Mouse (Mus musculus) intestine, embryonic 14.5 days (tissue): ENCODE measurements around the gene Znrf1. TPM values are rescaled to one million over a fixed set of nuclear protein-coding genes. Genes with fewer than 3 reads are reported as not detected.

Source experiments
- ATAC-seq: fragments of 200-750 bp; cut with Nextera tagmentation; replicated peaks from 2 replicates; pipeline ENCODE4 v1.8.0; 2017; ENCODE audit warnings: low read depth, moderate number of reproducible peaks, moderate TSS enrichment, moderate library complexity; ENCODE audit not compliant: low FRiP score, low TSS enrichment
- DNase-seq: peaks from one replicate; pipeline ENCODE4 v3.0.0-alpha.2; 2018; ENCODE audit warnings: low spot score
- H3K27ac ChIP-seq: fragments of 300-500 bp; sonication (generic); 2 replicates; pipeline ENCODE4 v1.5.1; 2014; ENCODE audit warnings: low read depth, mild to moderate bottlenecking, control low read depth
- H3K27me3 ChIP-seq: fragments of 300-500 bp; sonication (generic); replicated peaks from 2 replicates; pipeline ENCODE4 v1.6.1; 2014; ENCODE audit warnings: low read length, control low read depth; ENCODE audit not compliant: control insufficient read depth, insufficient read depth
- H3K36me3 ChIP-seq: fragments of 300-500 bp; sonication (generic); 2 replicates; pipeline ENCODE4 v1.6.1; 2014; ENCODE audit warnings: low read length, control low read depth; ENCODE audit not compliant: control insufficient read depth, insufficient read depth
- H3K4me1 ChIP-seq: fragments of 300-500 bp; sonication (generic); replicated peaks from 2 replicates; pipeline ENCODE4 v1.6.1; 2014; ENCODE audit warnings: low read length, control low read depth, mixed read lengths; ENCODE audit not compliant: control insufficient read depth, insufficient read depth
- H3K4me2 ChIP-seq: fragments of 300-500 bp; sonication (generic); 2 replicates; pipeline ENCODE4 v1.6.1; 2014; ENCODE audit warnings: low read length
- H3K4me3 ChIP-seq: fragments of 300-500 bp; sonication (generic); 2 replicates; pipeline ENCODE4 v1.5.1; 2014; ENCODE audit warnings: low read depth, low read length, control low read depth, mixed read lengths
- H3K9ac ChIP-seq: fragments of 300-500 bp; sonication (generic); 2 replicates; pipeline ENCODE4 v1.6.1; 2014; ENCODE audit warnings: mild to moderate bottlenecking, low read length
- H3K9me3 ChIP-seq: fragments of 300-500 bp; sonication (generic); 2 replicates; pipeline ENCODE4 v1.6.1; 2016; ENCODE audit warnings: low read length, control low read depth; ENCODE audit not compliant: control insufficient read depth
- WGBS: fragments of 180-500 bp; shearing (Covaris S2); extraction: QIAGEN DNeasy Blood & Tissue Kit; methylation state at CpG from one replicate; pipeline ENCODE4 v1.1.7; 2014; 5-methylcytosine and 5-hydroxymethylcytosine counted together
- polyA plus RNA-seq: library from polyadenylated mRNA; unstranded; fragments of >200 nt; fragmentation: Nextera tagmentation; extraction: Ambion mirVana; gene quantifications from 2 replicates; pipeline ENCODE4 v1.2.1, GENCODE M21; 2014

Gene Znrf1
- polyA plus RNA-seq, 1 experiment from 2014 or later = 34.2 TPM

DNA sequence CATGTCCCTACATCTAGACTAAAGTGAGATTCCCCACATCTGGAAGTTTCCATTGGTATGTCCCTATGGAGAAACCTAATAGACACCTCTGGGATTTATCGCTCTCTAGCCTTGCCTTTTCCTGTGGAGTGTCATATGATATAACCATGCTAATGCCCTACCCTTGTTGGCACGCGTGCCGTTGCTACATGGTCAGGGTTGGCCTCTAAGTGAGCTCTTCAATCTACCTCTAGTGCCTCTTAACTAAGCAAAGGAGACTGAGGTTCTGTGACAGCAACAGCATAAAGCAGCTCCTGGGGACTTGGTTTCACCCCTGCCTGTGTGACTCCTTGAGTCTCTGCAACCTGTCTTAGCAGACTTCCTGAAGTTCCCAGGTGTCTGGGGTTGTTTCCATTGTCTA lies 82.4 kb downstream of the Znrf1 start:
- ATAC-seq (no peak), DNase-seq (no peak)
- H3K4me3 ChIP-seq = no peak overlapping the region
- H3K27me3 ChIP-seq = no peaks in the 10 kb centered on the region
- H3K27ac ChIP-seq = no peak overlapping the region
- H3K9ac ChIP-seq = no peak overlapping the region
- H3K9me3 ChIP-seq = no peaks in the 10 kb centered on the region
- no peaks in the 10 kb centered on the region for H3K4me1 ChIP-seq
- 92% methylated on average over 4 of the region's 4 CpGs for WGBS
- H3K36me3 ChIP-seq = peaks cover 27% of the 10 kb centered on the region
- H3K4me2 ChIP-seq = no peak overlapping the region

- no peaks in the 10 kb centered on the region for H3K9me3 ChIP-seq
- no peak overlapping the region for H3K4me3 ChIP-seq
- H3K4me2 ChIP-seq = no peak overlapping the region
- no peaks in the 10 kb centered on the region for H3K27me3 ChIP-seq
- 69% methylated on average over 1 of the region's 1 CpGs for WGBS
- no peak overlapping the region for H3K27ac ChIP-seq
- peaks cover 27% of the 10 kb centered on the region for H3K36me3 ChIP-seq
- ATAC-seq (no peak), DNase-seq (no peak)
- no peak overlapping the region for H3K9ac ChIP-seq
- H3K4me1 ChIP-seq = no peaks in the 10 kb centered on the region
Observed at GRCm38 (mm10) chr8:111619936-111620335, 84.0 kb downstream of the Znrf1 start.

- 80% methylated on average over 3 of the region's 3 CpGs for WGBS
- no peak overlapping the region for H3K9ac ChIP-seq
- H3K4me3 ChIP-seq = no peak overlapping the region
- no peak overlapping the region for H3K27ac ChIP-seq
- H3K4me2 ChIP-seq = no peak overlapping the region
- DNase-seq (no peak), ATAC-seq (no peak)
- H3K9me3 ChIP-seq = no peaks in the 10 kb centered on the region
- H3K27me3 ChIP-seq = no peaks in the 10 kb centered on the region
- 0 out of 2 replicates have a peak, but pooled peaks cover 4% of the 10 kb centered on the region for H3K4me1 ChIP-seq
- peaks cover 27% of the 10 kb centered on the region for H3K36me3 ChIP-seq
Observed at GRCm38 (mm10) chr8:111622104-111622503, 86.2 kb downstream of the Znrf1 start.

- no peak for DNase-seq
- ATAC-seq = no peak
- H3K36me3 ChIP-seq = peaks cover 27% of the 10 kb centered on the region
- H3K4me2 ChIP-seq = no peak overlapping the region
- H3K27ac ChIP-seq = no peak overlapping the region
- H3K4me3 ChIP-seq = no peak overlapping the region
- no peaks in the 10 kb centered on the region for H3K9me3 ChIP-seq
- 91% methylated on average over 10 of the region's 10 CpGs for WGBS
- no peak overlapping the region for H3K9ac ChIP-seq
- 0 out of 2 replicates have a peak, but pooled peaks cover 4% of the 10 kb centered on the region for H3K4me1 ChIP-seq
- H3K27me3 ChIP-seq = no peaks in the 10 kb centered on the region
Observed at GRCm38 (mm10) chr8:111622553-111622952, 86.7 kb downstream of the Znrf1 start.

- no peak for DNase-seq
- peaks cover 25% of the 10 kb centered on the region for H3K36me3 ChIP-seq
- no peaks in the 10 kb centered on the region for H3K9me3 ChIP-seq
- H3K9ac ChIP-seq = no peak overlapping the region
- H3K4me1 ChIP-seq = 0 out of 2 replicates have a peak, but pooled peaks cover 4% of the 10 kb centered on the region
- ATAC-seq = no peak
- no peak overlapping the region for H3K4me2 ChIP-seq
- H3K27me3 ChIP-seq = no peaks in the 10 kb centered on the region
- WGBS = 80% methylated on average over 12 of the region's 12 CpGs
- no peak overlapping the region for H3K27ac ChIP-seq
- H3K4me3 ChIP-seq = no peak overlapping the region
Observed at GRCm38 (mm10) chr8:111624081-111624852, 88.4 kb downstream of the Znrf1 start.

GRCm38 (mm10) chr8:111624853-111625221 lies 88.9 kb downstream of the Znrf1 start:
- Histone ChIP-seq H3K36me3 (peaks cover 21% of the 10 kb centered on the region), H3K27ac (no peak overlapping the region)
- 86% methylated on average over 10 of the region's 10 CpGs for WGBS

DNA sequence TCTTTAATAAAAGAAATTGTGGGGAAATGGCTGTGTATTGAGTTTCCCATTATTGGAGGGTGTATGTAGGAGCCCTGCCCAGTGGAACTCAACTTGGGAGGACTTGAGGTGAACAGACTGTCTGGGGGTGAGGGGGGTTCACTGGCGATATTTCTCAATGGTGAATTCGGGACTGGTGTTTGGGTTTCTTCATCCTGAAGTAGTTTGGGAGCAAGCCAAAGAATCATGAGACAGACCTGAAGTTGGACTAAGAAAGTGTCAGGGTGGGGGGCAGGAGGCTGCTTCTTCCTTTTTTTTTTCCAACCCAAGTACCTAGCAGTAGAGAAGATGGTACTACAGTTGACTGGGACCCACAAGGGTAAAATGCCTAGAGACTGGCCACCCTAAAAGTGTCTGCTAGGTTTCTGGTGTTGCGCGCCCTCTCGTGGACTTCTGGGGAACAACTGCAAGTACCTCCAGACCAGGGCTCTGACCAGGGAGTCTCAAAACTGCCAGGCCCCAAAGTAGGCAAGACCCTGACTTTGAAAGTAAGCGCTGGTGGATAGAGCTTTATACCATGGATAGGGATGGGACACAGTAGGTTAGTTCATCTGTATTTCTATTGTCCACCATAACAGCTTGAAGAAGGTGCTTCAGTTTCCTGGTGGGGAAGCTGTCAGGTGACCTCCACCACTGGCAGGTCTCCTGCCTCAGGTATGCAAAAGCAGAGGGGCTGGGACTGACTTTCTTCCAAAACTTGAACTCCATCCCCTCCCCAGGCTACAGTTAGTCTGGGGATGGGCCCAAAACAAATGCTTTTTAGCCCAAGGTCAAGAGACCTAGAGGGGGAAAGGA lies 90.0 kb downstream of the Znrf1 start:
- no peaks in the 10 kb centered on the region for H3K27me3 ChIP-seq
- DNase-seq = peak; percentile 91
- no peaks in the 10 kb centered on the region for H3K9me3 ChIP-seq
- H3K36me3 ChIP-seq = peaks cover 18% of the 10 kb centered on the region
- no peak overlapping the region for H3K4me2 ChIP-seq
- H3K4me1 ChIP-seq = 0 out of 2 replicates have a peak, but pooled peaks cover 4% of the 10 kb centered on the region
- 29% methylated on average over 6 of the region's 6 CpGs for WGBS
- no peak overlapping the region for H3K9ac ChIP-seq
- no peak overlapping the region for H3K27ac ChIP-seq
- H3K4me3 ChIP-seq = no peak overlapping the region
- no peak; the same call in 1 of the 2 replicates for ATAC-seq

More at GRCm38 (mm10) chr8:111624853-111625221, 88.9 kb downstream of the Znrf1 start:
- H3K9me3 ChIP-seq = no peaks in the 10 kb centered on the region
- no peak for ATAC-seq
- H3K4me2 ChIP-seq = no peak overlapping the region
- no peak for DNase-seq
- no peak overlapping the region for H3K4me3 ChIP-seq
- H3K4me1 ChIP-seq = 0 out of 2 replicates have a peak, but pooled peaks cover 4% of the 10 kb centered on the region
- H3K9ac ChIP-seq = no peak overlapping the region
- no peaks in the 10 kb centered on the region for H3K27me3 ChIP-seq

DNA sequence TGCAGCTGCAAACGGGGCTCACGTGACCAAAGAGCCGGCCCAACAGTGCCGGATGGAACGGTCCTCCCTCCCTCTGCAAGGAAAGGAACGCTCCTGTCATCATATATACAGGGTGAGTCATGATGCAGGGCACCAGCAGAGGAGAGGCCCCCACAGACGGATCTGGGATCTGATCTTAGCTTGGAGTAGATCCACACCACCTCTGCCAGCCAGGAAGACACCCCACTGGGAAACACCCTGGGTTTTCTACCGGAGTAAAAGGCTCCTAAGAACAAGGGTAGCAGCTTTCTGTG lies 90.6 kb downstream of the Znrf1 start:
- WGBS = 64% methylated on average over 8 of the region's 8 CpGs

More for the DNA sequence above, 90.6 kb downstream of the Znrf1 start:
- no peak overlapping the region for H3K27ac ChIP-seq
- H3K27me3 ChIP-seq = no peaks in the 10 kb centered on the region
- H3K4me1 ChIP-seq = 0 out of 2 replicates have a peak, but pooled peaks cover 4% of the 10 kb centered on the region
- no peak for DNase-seq
- H3K9ac ChIP-seq = no peak overlapping the region
- no peak overlapping the region for H3K4me3 ChIP-seq
- peaks cover 16% of the 10 kb centered on the region for H3K36me3 ChIP-seq
- no peak for ATAC-seq
- no peak overlapping the region for H3K4me2 ChIP-seq
- H3K9me3 ChIP-seq = no peaks in the 10 kb centered on the region
